Mouse (Mus musculus): ENCODE results near the gene Isca1.

DNA sequence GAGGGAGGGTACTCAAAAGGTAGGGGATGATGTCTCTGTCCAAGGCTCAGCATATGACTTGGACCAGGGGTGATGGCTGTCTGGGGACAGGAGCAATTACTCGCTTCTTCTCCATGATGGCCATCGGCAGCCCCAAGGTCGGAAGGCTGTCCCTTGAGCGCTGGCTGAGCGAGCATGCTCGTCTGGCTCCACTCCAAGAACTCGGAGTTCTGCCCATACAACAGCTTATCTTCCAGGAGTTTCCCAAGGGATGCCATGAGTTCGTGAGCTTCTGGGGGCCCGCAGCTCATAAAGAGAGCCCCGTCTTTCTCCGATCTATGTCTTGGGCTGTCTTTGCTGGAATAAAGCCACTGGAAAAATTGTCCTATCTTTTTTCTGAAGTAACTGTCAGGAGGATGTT, 28.5 kb downstream of the Isca1 start:
- no peak for TF ChIP-seq CTCF (IDR thresholded peaks at IDR 0.05; ENCODE audit: low read depth)
- TF ChIP-seq EP300 (IDR thresholded peaks at IDR 0.05; ENCODE audit: low read depth) = no peak

All from liver, embryonic 14.5 days (tissue).